Mouse (Mus musculus): ENCODE results near the gene Prg3.

GRCm38 (mm10) chr2:84939711-84940110 is 48.3 kb upstream of the Prg3 start:
- no peak for TF ChIP-seq EP300 (IDR thresholded peaks at IDR 0.05; ENCODE audit: low read length)
- TF ChIP-seq KAT2A (IDR thresholded peaks at IDR 0.05; ENCODE audit: insufficient replicate concordance, low read length), result no peak
- no peak for TF ChIP-seq CTCF (conservative IDR thresholded peaks at IDR 0.05 in 1 of 2, IDR thresholded peaks at IDR 0.05 in 1 of 2; ENCODE audit: low read depth in 2 of 2, low read length in 2 of 2)
- TF ChIP-seq ZNF384 (IDR thresholded peaks at IDR 0.05; ENCODE audit: low read depth, low read length), result no peak
- no peak for TF ChIP-seq NRF1 (IDR thresholded peaks at IDR 0.05; ENCODE audit: low read depth, low read length)
- no peak for TF ChIP-seq BHLHE40 (IDR thresholded peaks at IDR 0.05; ENCODE audit: low read depth, low read length)

Measured in CH12.LX (cell line).